Mouse (Mus musculus) left cerebral cortex, postnatal 25 days (tissue): Measurements from ENCODE around the gene Tpst1. TPM values are rescaled to one million over a fixed set of nuclear protein-coding genes. Genes with fewer than 3 reads are reported as not detected.

Experiments
- DNase-seq, 2 experiments: peaks; one replicate each; pipeline ENCODE4 v3.0.0; 2022; ENCODE audit warnings: low spot score in 2 of 2, mixed read lengths in 1 of 2
- intact Hi-C: fragments of 180-260 bp; cut with DNase I; formaldehyde crosslinking; loops from one replicate; pipeline ENCODE4 v1.15.1; 2025
- total RNA-seq, 2 experiments: library from RNA; stranded (reverse); gene quantifications; 2 replicates each; pipeline ENCODE4 v1.2.3; 2021

Tpst1 gene
- total RNA-seq, 2 experiments from 2014 or later, result 33.3 to 34.1 TPM

- DNase-seq, result peak; percentile 92 to 94
- intact Hi-C loops, result loop anchor here (1.0 to 2.0 kb wide), 2 partner anchors 27 to 49 kb away; partner anchors contain the start of gene Kctd7
Measured at GRCm38 (mm10) chr5:130171423-130171954, 98.4 kb downstream of the Tpst1 start, which contains the start of gene Rabgef1. Gene Rabgef1, plus strand, starts transcription at chr5:130171798.

- intact Hi-C loops, result loop anchor here (1.0 to 2.0 kb wide), 2 partner anchors 28 to 49 kb away; partner anchors contain the start of gene Kctd7
- DNase-seq, result peak in 1 of 2 experiments; percentile 30
Measured at GRCm38 (mm10) chr5:130171956-130172601, 99.0 kb downstream of the Tpst1 start.

GRCm38 (mm10) chr5:130173012-130173411 is 99.9 kb downstream of the Tpst1 start:
- no peak for DNase-seq
- intact Hi-C loops, result no loop called here

GRCm38 (mm10) chr5:130177871-130178270 is 104.7 kb downstream of the Tpst1 start:
- intact Hi-C loops, result no loop called here

GRCm38 (mm10) chr5:130180362-130180761 is 107.2 kb downstream of the Tpst1 start:
- no peak for DNase-seq
- intact Hi-C loops, result no loop called here

More at GRCm38 (mm10) chr5:130177871-130178270, 104.7 kb downstream of the Tpst1 start:
- DNase-seq, result no peak

GRCm38 (mm10) chr5:130181740-130182540 is 108.8 kb downstream of the Tpst1 start:
- DNase-seq, result no peak
- intact Hi-C loops, result no loop called here

GRCm38 (mm10) chr5:130182541-130182821 is 109.4 kb downstream of the Tpst1 start:
- no peak for DNase-seq
- intact Hi-C loops, result no loop called here

GRCm38 (mm10) chr5:130184193-130184856 is 111.2 kb downstream of the Tpst1 start:
- intact Hi-C loops, result no loop called here
- no peak for DNase-seq

GRCm38 (mm10) chr5:130185312-130185711 is 112.2 kb downstream of the Tpst1 start:
- intact Hi-C loops, result no loop called here
- no peak for DNase-seq

Other genes starting within 250 kb of the Tpst1 start
- gene Sumf2, start 226.3 kb upstream of the Tpst1 start, total RNA-seq, result 10 to 100 TPM; 16.8 to 20.2 TPM
- gene Chchd2, start 185.9 kb upstream of the Tpst1 start, total RNA-seq, result 100 to 1,000 TPM; 441 to 443 TPM
- 1 to 10 TPM; 4.6 to 5.8 TPM for gene Zbed5, start 177.6 kb upstream of the Tpst1 start, total RNA-seq
- gene Phkg1, start 174.8 kb upstream of the Tpst1 start, total RNA-seq, result 10 to 100 TPM; 15.0 to 17.0 TPM
- 1 to 10 TPM; 1.3 to 3.2 TPM for gene Nupr1l, start 164.8 kb upstream of the Tpst1 start, total RNA-seq
- 10 to 100 TPM; 44.6 to 46.3 TPM for gene Vkorc1l1, start 131.4 kb upstream of the Tpst1 start, total RNA-seq
- 10 to 100 TPM; 11.4 to 11.5 TPM for gene Gusb, start 70.3 kb upstream of the Tpst1 start, total RNA-seq
- gene Asl, start 44.1 kb upstream of the Tpst1 start, total RNA-seq, result 10 to 100 TPM; 18.8 to 19.0 TPM
- 10 to 100 TPM; 29.7 to 30.7 TPM for gene Crcp, start 44.0 kb upstream of the Tpst1 start, total RNA-seq
- 10 to 100 TPM; 10.3 to 11.8 TPM for gene Kctd7, start 71.5 kb downstream of the Tpst1 start, total RNA-seq
- 10 to 100 TPM; 55.8 to 57.4 TPM for gene Rabgef1, start 98.5 kb downstream of the Tpst1 start, total RNA-seq
- 10 to 100 TPM; 39.3 to 42.9 TPM for gene Tmem248, start 143.8 kb downstream of the Tpst1 start, total RNA-seq
- gene Sbds, start 182.2 kb downstream of the Tpst1 start, total RNA-seq, result 10 to 100 TPM; 73.5 to 75.5 TPM
- 10 to 100 TPM; 15.5 to 16.4 TPM for gene Tyw1, start 182.3 kb downstream of the Tpst1 start, total RNA-seq